10 mouse cellular contexts compared by ENCODE assay signal in genomic region chr3:89360237-89360636, GRCm38 (mm10). TPM values are rescaled to one million over a fixed set of nuclear protein-coding genes. Genes with fewer than 3 reads are reported as not detected.
"Had no signal": no experiment of that assay in that cellular context is flagged by ENCODE, and none has a peak within 500 bp of the region (broad histone marks: within the 10 kb centered on the region; RNA-seq: fewer than 3 reads in every experiment).

No protein-coding gene starts in this region.

- DNase-seq: kidney, adult 18-20 months; kidney, postnatal 25 days; layer of hippocampus, postnatal 36 days; lung, postnatal 14 days; midbrain, embryonic 14.5 days; right cerebral cortex, postnatal 14 days; thymus, adult 18-20 months; thymus, postnatal 14 days had no signal

- ATAC-seq: liver, embryonic 12.5 days had no signal

RNA-seq across cellular contexts. Expression of gene Dcst1, which starts 4.8 kb away (rescaled TPM):
- total RNA-seq: layer of hippocampus, postnatal 36 days; left cerebral cortex, postnatal 25 days had no signal
